Mouse (Mus musculus): Measurements from ENCODE around the gene H2-DMa.

Gene H2-DMa

GRCm38 (mm10) chr17:34119249-34120179 lies at the start of gene H2-DMa:
TSS of gene H2-DMa (plus strand) at chr17:34119541.
- peak; percentile 98 for DNase-seq (ENCODE audit: low spot score)

DNA sequence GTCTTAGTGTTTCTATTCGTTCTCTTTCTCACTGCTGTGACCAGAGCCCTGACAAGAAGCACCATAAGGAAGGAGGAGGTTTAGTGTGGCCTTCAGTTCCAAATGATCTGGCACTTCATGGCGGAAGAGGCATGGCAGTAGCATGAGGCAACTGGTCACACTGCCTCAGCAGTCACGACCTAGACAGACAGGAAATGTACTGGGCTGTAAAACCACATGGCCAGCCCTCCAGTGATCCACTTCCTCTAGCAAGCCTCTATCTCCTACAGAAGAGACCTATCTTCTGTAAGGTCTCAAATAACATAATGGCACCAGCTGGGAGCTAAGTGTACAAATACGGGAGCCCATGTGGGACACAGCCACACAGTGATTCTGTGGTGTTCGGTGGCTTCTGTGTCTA lies 47.2 kb upstream of the H2-DMa start:
- DNase-seq (ENCODE audit: low spot score): no peak

GRCm38 (mm10) chr17:34075271-34075670 lies 44.1 kb upstream of the H2-DMa start:
- no peak for DNase-seq (ENCODE audit: low spot score)

GRCm38 (mm10) chr17:34077549-34077948 lies 41.8 kb upstream of the H2-DMa start:
- DNase-seq (ENCODE audit: low spot score): peak; percentile 58

DNA sequence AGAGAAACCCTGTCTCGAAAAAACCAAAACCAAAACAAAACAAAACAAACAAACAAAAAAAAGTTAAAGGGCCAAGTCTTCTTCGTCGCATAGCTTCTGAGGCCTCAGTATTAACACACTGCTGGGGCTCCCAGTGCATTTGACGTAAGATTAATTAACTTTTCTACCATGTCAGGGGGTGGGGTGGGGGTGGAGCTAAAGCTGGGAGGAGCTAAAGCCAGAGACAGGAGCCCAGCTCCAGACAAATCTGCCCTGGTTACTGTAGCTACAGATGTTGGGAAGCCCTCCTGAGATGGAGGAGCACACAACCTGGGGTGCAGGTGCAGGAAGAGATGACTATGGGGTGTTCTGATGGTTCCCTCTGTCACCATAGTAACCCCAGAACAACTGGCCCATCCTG lies 41.2 kb upstream of the H2-DMa start:
- DNase-seq (ENCODE audit: low spot score): no peak

DNA sequence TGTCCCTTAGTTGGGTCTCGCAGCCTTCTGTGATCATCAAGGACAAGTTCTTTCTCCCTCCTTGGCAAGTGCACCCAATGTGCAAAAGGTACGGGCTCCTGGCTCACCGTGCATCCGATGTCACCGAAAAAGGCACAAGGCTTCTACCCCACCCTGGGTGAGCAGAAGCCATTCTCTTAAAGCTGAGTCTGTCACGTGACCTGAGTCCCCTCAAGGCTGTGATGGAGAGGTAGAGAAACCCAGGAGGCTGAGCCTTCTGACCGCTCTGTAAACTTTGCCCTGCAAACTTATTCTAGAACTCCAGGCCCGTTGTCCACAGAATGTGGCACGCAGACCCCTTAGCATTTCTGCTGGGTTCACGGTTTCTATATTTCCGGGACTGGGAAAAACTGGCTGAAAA lies 40.3 kb upstream of the H2-DMa start:
- DNase-seq (ENCODE audit: low spot score): no peak

- no peak for DNase-seq (ENCODE audit: low spot score)
Observed at GRCm38 (mm10) chr17:34079621-34080020, 39.7 kb upstream of the H2-DMa start.

- no peak for DNase-seq (ENCODE audit: low spot score)
Observed at GRCm38 (mm10) chr17:34083104-34083503, 36.2 kb upstream of the H2-DMa start.

DNA sequence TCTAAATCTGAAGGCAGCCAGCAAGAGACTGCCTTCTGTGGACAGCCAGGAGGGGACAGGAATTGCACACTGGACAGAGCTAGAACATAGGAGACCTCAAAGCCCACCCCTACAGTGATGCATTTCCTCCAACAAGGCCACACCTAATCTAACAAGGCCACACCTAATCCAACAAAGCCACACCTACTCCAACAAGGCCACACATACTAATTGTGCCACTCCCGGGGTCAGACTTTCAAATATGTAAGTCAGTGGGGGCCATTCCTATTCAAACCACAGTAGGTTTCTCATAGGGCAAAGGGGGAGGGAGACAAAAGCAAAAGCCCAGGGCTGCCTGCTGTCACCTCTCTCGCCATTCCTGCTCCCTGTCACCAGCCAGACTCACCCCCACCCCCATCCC lies 32.0 kb upstream of the H2-DMa start:
- DNase-seq (ENCODE audit: low spot score): no peak

DNA sequence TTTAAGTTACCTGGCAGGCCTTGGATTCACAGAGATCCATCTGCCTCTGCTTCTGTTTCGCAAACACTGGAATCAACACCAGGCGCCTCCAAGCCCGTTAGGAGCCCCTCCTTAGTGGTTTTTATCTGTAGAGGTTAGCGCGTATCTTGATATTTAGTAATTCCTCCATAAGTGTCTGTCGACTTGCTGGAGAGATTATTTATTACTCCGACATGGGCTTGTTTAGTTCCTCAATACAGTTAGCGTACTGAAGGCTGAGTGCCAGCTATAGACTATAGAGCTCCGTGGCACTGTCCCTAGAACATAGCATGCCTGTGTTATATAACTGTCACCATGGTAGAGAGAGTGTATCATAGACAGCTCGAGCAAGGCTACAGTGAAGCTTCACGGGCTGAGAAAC lies 31.2 kb upstream of the H2-DMa start:
- no peak for DNase-seq (ENCODE audit: low spot score)

DNA sequence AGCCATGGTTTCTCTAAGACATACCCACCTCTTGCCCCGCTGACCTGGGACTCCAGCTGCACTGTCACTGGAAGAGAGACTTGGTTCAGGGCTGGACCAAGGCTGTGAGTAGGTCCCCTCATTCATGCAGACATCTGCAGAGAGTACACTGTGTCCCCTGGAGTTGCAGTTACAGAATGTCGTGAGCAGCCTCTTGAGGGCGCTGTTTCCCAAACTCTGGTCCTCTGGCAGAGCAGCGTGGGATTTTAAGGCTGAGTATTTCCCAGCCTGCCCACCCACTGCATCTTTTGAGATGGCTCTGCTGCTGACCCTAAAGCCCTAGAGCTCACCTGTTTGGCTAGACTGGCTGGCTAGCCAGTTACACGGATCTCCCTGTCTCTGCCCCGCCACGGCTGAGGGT lies 28.4 kb upstream of the H2-DMa start:
- DNase-seq (ENCODE audit: low spot score): no peak

GRCm38 (mm10) chr17:34092197-34092875 lies 27.0 kb upstream of the H2-DMa start, which contains the start of gene H2-Oa:
TSS of gene H2-Oa (plus strand) at chr17:34092340.
- no peak for DNase-seq (ENCODE audit: low spot score)

DNA sequence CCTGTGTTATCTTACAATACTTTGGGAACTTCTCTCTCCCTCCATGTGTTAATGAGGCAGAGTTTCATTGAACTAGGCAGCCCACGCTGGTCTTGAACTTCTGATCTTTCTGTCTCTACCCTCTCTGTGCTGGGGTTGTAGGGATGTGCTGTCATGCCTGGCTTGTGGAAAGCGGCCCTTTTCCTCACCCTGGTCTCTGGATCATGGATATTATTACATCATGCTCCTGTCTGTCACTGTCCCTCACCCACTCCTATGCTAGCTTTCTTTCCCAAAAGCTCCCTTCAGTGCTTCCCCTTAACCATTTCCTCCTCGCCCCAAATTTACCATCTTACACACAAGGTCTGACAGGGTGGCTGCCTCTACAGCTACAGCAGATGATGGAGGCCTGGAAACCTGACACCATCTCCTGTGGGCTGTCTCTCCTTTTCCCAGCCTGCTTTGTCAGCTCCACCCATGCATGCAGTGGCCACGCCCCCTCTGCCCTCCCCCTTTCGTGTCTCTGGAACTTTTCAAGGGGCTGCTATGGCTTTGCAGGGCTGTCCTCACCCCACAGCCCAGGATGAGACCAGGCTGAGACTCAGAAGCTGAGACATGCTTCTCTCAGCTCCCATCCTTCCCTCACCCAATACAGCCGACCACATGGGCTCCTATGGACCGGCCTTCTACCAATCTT lies 26.0 kb upstream of the H2-DMa start:
- peak; percentile 81 for DNase-seq (ENCODE audit: low spot score)

DNA sequence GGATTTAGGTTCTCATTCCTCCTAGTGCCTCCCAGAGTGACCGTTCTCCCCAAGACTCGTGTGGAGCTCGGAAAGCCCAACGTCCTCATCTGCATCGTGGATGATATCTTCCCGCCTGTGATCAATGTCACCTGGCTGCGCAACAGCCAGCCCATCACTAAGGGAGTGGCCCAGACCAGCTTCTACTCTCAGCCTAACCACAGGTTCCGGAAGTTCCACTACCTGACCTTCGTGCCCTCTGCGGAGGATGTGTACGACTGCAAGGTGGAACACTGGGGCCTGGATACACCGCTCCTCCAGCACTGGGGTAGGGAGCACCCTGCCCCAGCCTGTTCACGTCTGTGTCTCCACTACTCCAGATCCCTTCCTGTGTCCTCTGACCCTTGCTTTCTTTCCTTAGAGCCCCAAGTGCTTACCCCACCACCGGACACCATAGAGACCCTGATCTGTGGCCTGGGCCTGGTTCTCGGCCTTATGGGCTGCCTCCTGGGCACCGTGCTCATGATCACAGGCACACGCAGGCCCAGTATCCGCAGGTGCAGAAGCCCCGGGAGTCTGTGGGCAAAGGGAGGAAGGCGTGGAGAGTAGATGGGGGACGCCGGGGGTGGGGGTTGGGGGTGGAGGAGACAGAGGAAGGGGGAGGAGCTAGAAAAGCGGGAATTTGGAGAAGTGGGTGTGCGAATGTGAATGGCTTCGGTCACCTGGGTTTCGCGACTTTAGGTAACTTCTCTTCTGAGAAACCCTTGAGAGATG lies 24.9 kb upstream of the H2-DMa start:
- DNase-seq (ENCODE audit: low spot score): no peak

DNA sequence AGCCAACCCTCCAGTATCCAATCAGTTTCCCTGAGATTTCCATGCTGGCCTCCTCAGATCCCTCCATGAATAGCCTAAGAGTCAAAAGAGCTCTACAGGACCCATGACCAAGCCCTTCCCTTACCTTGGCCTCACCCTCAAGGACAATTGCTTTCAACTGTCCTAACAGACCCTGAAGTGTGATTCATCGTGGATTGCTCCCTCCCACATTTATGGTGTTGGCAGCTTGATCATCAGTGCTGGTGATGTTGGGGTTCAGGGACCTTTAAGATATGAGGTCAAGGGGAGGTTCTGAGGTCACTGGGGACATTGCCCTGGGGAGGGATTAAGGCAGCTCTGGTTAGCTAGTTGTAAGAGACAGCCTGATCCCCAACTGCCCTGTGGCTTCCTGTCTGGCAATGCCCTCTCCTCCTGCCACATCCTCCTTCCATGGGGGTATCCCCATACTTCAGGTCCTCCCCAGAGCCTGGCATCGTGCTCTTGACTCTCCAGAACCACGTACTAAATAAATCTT lies 22.8 kb upstream of the H2-DMa start:
- DNase-seq (ENCODE audit: low spot score): no peak

- no peak for DNase-seq (ENCODE audit: low spot score)
Observed at GRCm38 (mm10) chr17:34097272-34097671, 22.1 kb upstream of the H2-DMa start.

- DNase-seq (ENCODE audit: low spot score): no peak
Observed at GRCm38 (mm10) chr17:34098709-34099479, 20.4 kb upstream of the H2-DMa start.

DNA sequence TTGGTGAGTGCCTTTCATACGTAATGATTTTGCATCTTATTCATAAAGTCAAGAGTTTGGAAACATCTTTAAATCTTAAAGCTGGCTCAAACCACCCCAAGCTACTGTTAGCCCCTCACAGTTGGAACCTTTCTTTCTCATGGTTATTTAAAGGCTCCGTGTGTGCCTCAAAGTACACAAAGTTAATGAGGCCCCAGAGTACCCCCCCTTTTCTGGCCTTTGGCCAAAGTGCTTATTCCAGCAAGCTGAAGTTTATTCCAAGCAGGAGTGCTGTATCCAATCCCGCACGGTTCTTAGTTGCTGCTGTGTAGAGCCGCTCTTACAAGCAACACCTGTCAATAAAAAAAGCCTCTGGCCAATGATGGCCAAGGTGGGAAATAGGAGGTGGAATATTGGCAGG lies 19.8 kb upstream of the H2-DMa start:
- DNase-seq (ENCODE audit: low spot score): no peak

GRCm38 (mm10) chr17:34101185-34101584 lies 18.2 kb upstream of the H2-DMa start:
- DNase-seq (ENCODE audit: low spot score): no peak

GRCm38 (mm10) chr17:34101604-34102032 lies 17.7 kb upstream of the H2-DMa start:
- DNase-seq (ENCODE audit: low spot score): peak; percentile 78

- DNase-seq (ENCODE audit: low spot score): no peak
Observed at GRCm38 (mm10) chr17:34102831-34103230, 16.5 kb upstream of the H2-DMa start.

Measured in yolk sac, embryonic 10.5 days (tissue).